Mouse (Mus musculus) gastrocnemius, postnatal 14 days (tissue): ENCODE measurements at regions not wholly inside any gene's neighbourhood (a gene's known extent, or its start where the extent isn't known, plus 50 kb on each side); places are given as distances from the start of the nearest gene placed in this dataset.
A peak's percentile ranks its signal among the peaks of the same experiment; 100 is the strongest.

Experiments
- DNase-seq: peaks from one replicate; pipeline ENCODE4 v3.0.0; 2021; ENCODE audit warnings: mixed read lengths
- intact Hi-C: fragments of 180-260 bp; cut with DNase I; formaldehyde crosslinking; loops from one replicate; pipeline ENCODE4 v1.15.1; 2025; ENCODE audit warnings: low total_unique reads

DNA sequence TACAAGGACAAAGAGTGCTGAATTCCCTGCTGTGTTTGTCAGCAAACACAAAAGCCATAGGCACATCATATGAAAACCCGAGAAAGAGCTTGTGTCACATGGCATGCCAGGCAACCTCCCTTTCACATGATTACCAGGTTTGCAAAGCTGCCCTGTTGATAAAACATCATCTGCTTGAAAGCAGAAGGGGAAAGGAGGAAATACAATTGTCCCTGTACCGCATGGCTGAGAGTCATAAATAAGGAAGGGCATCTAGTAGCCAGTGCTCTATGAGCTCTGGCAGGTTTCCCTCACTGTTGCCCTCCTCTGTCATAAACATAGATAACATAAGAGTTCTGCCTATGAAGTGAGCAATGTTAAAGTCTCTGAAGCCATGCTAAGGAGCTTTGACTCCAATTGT, 86.8 kb upstream of the Gadd45a start:
- intact Hi-C loops: no loop called here
- DNase-seq: no peak

DNA sequence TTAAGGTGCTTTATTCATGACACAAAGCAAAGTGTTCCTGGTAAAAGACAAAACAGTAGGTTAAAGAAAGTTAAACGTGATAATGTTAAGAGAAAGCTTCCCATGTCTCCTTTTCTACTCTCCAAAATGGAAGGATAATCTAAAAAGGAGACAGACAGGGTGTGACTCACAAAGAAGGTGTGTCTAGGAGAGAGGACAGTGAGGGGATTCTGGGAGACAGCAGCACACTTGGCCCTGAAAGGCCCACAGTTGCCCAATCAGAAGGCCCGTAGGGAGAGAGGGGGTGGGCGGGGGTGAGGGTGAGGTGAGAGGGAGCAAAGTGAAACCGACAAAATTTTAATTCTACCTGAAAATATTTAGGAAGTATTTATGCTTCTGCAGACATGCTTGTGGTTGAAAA, 85.8 kb upstream of the Gadd45a start:
- DNase-seq: no peak
- intact Hi-C loops: no loop called here

DNA sequence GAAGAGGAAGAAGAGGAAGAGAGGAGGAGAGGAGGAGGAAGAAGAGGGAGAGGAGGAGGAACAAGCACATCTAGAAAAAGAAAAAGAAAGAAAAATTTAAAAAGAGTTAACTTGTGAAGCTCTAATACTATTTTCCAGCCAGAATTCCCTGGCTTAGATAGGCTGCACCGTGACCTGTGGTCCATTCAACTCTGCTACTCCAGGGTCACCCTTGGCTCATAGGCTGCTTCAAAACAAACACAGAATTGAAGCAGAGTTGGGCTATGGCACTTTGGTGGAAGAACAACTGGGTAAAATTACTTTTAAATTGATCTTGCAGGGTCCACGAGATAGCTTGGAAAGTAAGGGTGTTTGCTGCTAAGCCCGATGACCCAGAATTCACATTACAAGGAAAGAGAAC, 79.0 kb upstream of the Gadd45a start:
- intact Hi-C loops: no loop called here
- no peak for DNase-seq

DNA sequence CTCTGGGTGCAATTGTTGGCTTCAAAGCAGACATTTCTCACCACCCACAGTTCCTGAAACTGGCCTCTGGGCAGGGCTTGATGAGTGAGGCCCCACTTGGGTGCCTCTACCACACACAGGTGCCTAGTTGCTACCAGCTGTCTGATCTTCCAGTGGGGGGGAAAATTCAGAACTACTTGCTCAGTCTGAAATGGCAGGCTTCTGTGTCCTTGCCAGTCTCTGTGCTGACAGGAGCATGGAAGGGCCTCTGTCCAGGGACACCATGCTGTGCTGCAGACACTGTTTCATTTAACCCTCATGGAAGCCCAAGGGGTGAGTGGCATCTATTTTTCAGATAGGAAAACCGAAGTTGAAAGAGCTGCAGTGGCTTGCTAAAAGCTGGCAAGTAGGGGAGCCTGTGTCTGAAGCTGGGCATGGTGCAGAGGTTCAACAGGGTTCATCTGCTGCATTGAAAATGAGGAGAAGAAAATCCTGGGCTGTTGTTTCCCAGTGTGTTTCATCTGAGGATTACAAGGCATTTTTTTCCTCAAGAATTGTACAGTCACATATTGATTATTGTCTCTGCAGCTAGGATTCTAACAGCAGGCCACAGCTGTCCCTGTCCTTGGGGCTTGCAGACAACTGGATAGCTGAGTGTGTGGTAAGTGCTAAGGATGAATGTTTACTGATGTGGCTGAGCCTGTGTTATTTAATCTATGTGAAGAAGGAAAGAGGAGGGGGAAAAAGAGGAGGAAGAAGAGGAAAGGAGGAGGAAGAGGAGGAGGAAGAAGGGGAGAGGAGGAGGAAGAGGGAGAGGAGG, 78.4 kb upstream of the Gadd45a start:
- intact Hi-C loops: no loop called here
- no peak for DNase-seq

DNA sequence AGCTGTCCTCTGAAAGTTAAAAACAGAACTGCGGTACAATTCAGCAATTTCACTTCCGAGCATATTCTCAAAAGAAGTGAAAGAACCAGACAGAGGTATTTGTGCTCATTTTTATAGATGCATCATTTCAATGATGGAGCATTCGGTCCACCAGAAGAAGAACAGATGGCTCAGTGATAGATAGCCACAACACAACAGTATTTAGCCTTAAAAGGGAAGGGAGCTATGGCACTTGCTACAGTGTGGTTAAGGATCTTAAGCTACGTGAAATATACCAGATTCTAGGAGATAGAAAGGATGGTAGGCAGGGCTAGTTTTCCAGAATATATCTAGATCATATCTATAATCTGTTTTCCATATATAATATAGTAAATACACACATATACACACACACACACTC, 77.5 kb upstream of the Gadd45a start:
- no peak for DNase-seq
- intact Hi-C loops: no loop called here

DNA sequence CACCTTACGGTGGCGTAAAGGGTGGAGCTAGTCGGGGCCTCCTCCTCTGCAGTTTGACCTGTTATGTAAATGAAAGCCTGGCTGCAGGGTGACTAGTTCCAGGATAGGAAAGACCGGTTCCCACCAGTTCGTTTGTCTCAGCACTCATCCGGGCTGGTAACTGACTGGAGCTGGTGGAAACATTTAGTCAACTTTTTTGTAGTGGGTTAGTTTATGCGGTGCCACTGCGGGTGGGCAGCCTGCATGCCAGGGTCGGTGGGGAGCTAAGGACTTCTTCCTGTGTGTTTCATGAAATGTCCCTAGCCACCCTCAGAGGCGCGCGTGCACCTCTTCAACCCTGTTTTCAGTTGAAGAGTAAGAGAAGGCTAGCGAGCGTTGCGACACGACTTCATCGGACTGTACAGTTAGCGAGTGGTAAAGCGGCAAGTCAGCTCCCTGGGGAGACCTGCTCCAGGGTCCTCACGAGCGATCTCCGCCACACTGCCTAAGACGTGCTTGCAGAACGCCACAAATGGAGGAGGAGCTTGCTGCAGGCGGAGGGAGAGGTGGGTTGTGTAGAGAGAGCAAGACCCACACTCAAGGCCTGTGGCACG, 76.5 kb upstream of the Gadd45a start:
- DNase-seq: no peak
- intact Hi-C loops: no loop called here

DNA sequence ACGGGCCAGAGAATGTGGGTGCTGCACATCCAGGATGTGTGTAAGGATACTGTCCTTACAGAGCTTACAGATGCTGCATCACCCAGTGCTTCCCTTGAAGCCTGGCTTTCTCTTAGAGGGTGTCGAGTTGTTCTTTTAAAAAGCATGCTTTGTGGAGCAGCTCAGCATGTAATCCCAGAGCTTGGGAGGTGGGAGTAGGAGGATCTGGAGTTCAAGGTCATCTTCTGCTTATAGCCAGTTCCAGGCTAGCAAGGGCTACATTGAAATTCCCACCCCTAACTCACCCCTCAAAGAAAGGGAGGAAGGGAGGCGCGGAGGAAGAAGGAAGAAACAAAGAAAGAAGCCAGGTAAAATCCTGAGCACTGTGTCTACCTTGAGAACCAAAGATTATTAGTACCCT, 76.0 kb upstream of the Gadd45a start:
- intact Hi-C loops: no loop called here
- no peak for DNase-seq

DNA sequence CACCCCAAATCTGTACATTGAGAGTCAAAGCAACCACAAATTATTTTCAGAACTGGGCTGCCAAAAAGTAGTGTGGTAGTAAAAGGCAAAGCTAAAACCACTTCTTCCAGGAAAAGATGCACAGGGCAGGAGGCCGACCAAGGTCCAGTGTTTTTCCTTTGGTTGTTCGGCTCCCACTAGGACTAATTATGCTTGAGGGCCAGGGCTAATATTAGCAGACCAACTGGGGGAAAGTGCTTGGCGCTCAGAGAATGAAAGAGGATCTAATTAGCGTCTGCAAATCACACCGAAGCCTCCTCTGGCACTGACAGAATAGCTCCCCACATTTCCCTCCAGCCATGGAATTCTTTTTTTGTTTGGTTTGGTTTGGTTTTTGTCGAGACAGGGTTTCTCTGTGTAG, 75.1 kb upstream of the Gadd45a start:
- DNase-seq: no peak
- intact Hi-C loops: no loop called here

DNA sequence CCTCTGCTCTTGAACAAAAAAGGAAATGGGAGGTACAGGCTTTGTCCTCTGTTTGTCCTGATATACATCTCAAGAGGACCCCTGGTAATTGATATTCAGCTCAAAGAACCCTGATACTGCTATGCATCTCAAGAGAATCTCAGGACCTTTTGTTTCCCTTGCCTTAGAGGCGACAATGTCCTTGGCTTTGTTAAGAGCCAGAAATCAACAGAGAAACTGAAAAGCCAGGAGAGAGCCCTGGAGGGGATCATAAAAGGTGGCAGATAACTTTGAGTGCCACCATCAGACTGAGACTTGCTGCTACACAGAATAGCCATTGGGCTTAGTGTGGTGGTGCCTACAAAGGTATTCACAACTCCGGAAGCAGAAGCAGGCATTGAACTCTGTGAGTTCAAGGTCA, 74.3 kb upstream of the Gadd45a start:
- intact Hi-C loops: no loop called here
- DNase-seq: no peak

DNA sequence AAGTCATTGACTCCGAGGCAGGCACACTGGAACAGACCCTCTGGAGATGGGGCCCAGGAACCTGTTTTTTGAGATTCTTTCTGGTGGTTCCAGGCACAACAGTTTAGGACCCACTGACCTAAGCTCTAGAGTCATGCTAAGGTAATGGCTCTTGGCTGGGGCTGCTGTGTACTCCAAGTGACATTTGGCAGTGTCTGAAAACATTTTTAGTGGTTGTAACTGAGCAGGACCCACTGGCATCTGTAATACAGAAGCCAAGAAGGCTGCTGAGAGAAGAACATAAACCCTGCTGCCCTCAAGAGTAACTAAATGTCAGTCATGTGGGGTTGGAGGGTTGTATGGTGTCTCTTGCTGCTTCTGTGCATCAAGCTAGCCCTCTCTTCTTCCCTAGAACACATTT, 73.1 kb upstream of the Gadd45a start:
- intact Hi-C loops: no loop called here
- no peak for DNase-seq

DNA sequence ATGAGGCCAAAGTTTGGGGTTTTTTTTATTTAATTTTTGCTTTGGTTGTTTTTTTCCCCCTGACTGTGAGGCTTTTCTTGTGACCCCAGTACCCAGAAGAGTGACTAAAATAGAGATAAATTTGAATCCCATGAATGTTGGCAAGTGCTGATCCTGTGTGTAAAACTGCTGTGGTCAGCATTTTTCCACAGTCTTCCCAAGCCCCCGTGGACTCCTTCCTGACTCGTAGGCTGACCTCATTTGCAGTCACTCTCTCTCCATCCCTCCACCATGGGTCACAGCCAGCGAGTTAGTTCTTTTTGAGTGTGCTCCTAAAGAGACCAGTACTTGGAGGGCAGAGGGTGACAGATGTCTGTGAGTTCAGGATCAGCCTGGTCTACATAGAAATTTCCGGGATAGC, 72.5 kb upstream of the Gadd45a start:
- intact Hi-C loops: loop anchor here (10.0 kb wide), 1 partner anchor 75 kb away; the partner anchor contains the start of gene Gadd45a
- DNase-seq: no peak

DNA sequence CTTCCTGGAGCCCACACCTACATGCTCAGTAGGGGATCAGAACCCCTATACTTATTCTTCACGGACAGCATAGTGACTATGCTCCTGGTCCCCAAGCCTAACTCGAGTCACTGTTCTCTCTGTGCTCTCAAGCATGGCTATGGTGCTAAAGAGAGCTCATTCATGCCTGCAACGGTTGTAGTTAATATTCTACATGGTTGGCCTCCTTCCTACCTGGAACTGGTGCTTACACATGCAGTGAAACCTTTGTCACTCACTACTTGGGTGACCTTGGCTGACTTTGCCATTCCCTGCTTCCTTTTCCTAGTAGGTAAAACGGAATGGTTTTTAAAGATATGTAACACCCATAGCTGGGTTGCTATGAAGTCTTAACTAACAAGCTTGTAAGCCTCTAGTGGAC, 70.3 kb upstream of the Gadd45a start:
- DNase-seq: no peak
- intact Hi-C loops: loop anchor here (10.0 kb wide), 1 partner anchor 73 kb away; the partner anchor contains the start of gene Gadd45a

DNA sequence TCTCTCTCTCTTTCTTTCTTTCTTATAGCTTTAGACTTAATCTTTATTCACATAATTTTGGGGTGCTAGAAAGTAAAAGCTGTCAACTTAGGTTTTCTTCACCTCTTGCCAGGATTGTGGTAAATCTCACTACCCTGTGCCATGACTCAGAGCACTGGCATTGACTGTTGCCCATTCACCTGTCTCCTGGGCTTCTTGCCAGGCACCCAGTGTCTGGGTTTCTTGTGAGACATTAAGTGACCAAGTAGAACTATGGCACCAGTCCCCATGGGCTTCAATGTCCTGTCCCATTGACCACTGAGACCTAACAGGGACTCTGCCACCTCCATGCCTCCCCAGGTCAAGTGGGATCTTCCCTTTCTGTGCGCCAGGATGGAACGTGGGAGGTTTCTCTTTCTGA, 69.2 kb upstream of the Gadd45a start:
- DNase-seq: no peak

DNA sequence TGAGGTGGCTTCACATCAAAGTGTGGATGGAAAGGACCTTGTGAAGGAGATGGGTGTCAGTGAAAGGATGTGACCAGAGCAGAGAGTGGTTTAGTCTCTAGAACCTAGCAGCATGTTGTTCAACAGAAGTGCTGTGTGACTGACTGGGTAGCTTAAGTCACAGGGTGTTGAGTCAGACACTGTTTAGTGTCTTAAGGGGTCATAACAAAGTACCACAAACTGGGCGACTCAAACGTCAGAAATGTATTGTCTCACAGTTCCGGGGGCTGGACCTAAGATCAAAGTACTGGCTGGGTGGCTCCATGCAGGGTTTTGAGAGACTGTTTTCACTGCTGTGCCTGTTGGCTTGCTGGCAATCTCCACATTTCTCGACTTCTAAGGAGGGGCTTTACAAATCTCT, 68.1 kb upstream of the Gadd45a start:
- no peak for DNase-seq

More for the DNA sequence above, 69.2 kb upstream of the Gadd45a start:
- intact Hi-C loops: loop anchor here (10.0 kb wide), 1 partner anchor 72 kb away; the partner anchor contains the start of gene Gadd45a

DNA sequence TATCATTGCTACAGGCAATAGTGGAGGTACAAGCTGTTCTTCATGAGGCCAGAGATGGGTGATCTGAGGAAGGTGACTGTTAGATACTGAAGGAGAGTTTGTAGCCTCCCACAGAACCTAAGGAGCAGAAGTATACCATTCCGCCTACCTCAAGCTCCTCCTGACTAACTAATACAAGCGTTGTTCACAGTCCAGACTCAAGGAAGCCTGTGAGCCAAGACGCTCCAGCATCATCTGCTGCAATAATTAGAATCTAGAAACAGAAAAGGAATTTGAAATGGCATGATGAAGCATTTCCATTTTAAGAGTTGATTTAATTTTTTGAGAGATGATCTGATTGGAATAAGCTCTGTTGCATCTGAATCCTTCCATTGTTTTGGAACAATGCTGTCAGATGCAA, 66.9 kb upstream of the Gadd45a start:
- intact Hi-C loops: loop anchor here (10.0 kb wide), 1 partner anchor 69 kb away; the partner anchor contains the start of gene Gadd45a

More for the DNA sequence above, 68.1 kb upstream of the Gadd45a start:
- intact Hi-C loops: loop anchor here (10.0 kb wide), 1 partner anchor 71 kb away; the partner anchor contains the start of gene Gadd45a

DNA sequence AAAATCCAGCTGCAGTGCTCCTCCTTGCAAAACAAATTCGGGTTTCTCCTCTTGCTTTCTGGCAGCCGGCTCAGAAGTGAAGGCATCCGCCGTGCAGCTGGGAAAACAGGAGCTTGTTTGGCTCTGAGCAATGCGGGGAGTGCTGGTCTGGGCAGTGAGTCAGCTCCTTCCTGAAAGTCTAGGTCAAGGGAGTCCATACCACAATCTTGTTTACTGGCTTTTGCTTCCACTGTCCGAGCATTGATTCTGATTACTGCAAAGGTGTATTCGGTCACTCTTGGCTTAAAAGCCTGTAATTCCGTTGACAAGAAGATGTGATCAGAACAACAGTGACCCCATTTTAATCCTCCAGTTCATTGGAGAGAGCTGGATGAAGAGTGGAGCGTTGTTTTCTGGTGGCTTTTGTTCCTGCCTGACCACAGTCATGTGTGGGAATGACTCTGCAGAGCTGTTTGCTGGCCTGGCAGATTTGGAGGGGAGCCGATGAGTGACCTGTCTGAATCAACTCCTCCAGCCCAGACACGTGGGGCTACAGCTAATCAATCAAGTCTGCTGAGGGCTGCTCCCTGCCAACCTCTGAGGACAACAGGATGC, 65.4 kb upstream of the Gadd45a start:
- DNase-seq: peak; percentile 85
- intact Hi-C loops: loop anchor here (10.0 kb wide), 1 partner anchor 68 kb away; the partner anchor contains the start of gene Gadd45a

More for the DNA sequence above, 66.9 kb upstream of the Gadd45a start:
- no peak for DNase-seq

DNA sequence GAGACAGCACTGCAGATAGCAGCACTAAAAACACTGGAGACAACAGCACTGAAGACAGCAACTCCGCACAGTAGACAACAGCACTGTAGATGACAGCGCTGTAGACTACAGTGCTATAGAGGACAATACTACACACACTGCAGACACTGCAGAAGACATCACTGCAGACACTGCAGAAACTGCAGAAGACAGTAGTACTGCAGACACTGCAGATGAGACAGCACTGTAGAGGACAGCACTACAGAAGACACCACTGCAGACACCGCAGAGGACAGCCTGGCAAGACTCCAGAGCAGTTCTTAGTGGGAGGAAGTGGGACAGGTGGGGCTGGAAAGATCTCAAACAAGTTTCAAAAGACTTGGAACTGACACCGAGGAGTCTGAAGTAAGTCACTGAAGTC, 64.8 kb upstream of the Gadd45a start:
- intact Hi-C loops: loop anchor here (10.0 kb wide), 1 partner anchor 67 kb away; the partner anchor contains the start of gene Gadd45a
- DNase-seq: peak; percentile 52

DNA sequence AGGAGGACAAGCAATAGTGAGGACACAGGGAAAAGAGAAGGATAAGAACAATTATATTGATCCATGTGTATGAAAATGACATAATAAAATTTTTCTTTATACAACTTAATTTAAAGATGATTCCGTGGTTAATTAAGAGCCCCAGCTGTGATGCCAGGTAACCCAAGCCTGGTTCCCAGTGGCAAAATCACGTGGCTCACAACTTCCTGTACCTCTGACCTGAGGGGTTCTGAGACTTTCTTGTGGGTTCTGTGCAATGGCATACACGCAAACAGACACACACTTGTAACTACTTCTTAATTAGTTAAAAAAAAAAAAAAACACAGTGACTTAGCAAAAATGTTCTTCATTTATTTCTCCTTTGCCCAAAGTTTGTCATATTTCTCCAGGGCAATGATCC, 57.2 kb upstream of the Gadd45a start:
- DNase-seq: no peak
- intact Hi-C loops: no loop called here

DNA sequence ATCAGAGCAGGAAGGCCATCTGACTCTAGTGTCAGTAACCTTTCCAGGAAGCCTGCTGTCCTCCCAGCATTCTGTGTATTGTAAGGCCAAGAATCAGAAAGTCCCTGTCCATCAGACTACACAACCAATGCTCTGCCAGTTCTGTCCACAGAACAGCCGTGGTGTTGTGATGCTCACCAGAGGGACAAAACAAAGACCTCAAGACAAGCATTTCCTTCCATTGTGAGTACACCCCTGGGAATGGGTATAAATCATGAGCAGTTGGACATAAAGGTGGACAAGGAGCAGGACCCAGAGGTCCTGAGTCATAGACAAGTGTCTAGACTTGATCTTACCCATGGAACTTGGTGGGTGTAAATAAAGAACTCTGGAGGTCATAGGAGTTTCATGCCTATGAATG, 55.9 kb upstream of the Gadd45a start:
- intact Hi-C loops: no loop called here

DNA sequence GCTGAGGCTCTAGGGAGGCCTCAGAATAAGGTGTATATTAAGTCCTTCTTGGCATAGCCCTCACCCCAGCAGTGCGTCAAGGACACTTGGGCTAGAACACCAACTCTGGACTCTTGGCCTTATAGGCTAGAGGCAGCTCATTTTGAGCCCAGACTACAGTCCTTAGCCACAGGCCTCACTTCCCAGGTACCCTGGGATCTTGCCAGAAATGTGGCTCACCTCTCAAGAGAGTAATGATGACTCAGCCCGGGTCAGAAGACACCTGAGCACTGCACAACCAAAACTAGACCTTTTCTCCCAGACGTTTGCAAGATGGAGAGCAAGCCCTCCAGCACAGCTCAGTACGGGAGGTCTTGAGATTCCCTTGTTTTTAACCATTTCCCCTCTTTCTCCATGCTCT, 52.9 kb upstream of the Gadd45a start:
- no peak for DNase-seq
- intact Hi-C loops: no loop called here

More for the DNA sequence above, 55.9 kb upstream of the Gadd45a start:
- no peak for DNase-seq
